Mouse (Mus musculus) liver, adult 2 months (tissue): Measurements from ENCODE around the gene Col18a1.

Experiments
- CTCF ChIP-seq: fragments of 200-500 bp; IDR thresholded peaks from 2 replicates; pipeline ENCODE4 v1.5.1; 2011; ENCODE audit warnings: low read depth, low read length, control low read depth
- POLR2A ChIP-seq: fragments of 200-500 bp; IDR thresholded peaks from 2 replicates; pipeline ENCODE4 v1.6.1; 2011; ENCODE audit warnings: low read length, control low read depth; ENCODE audit not compliant: insufficient read depth; ENCODE audit errors: extremely low read depth

- TF ChIP-seq CTCF (no peak), POLR2A (no peak)
Measured at GRCm38 (mm10) chr10:77152178-77152621, 14.1 kb downstream of the Col18a1 start.
